Mouse (Mus musculus): ENCODE measurements around the gene Cpsf6. TPM values are rescaled to one million over a fixed set of nuclear protein-coding genes. Genes with fewer than 3 reads are reported as not detected.

Gene Cpsf6
- polyA plus RNA-seq, 1 experiment from 2014 or later, result 61.0 TPM

GRCm38 (mm10) chr10:117301688-117302087 is 78.1 kb downstream of the Cpsf6 start:
- Histone ChIP-seq H3K9me3 (ENCODE audit: low read length) (no peaks in the 10 kb centered on the region), H3K4me1 (ENCODE audit: insufficient read depth, low read depth, low read length) (no peaks in the 10 kb centered on the region), H3K27ac (ENCODE audit: low read length) (peak overlapping the region; percentile 47; the same call in 1 of the 2 replicates), H3K36me3 (ENCODE audit: insufficient read depth, low read length) (no peaks in the 10 kb centered on the region), H3K4me2 (replicated peaks; ENCODE audit: low read depth, low read length) (no peak overlapping the region), H3K27me3 (replicated peaks; ENCODE audit: insufficient read depth, low read length) (no peaks in the 10 kb centered on the region), H3K9ac (replicated peaks; ENCODE audit: low read depth) (no peak overlapping the region), H3K4me3 (ENCODE audit: low read depth, low read length) (no peak overlapping the region)
- WGBS, result 22% methylated on average over 1 of the region's 1 CpGs
- DNase-seq (ENCODE audit: low spot score), result peak; percentile 95
- peak; percentile 84 for ATAC-seq
- TF ChIP-seq EP300 (IDR thresholded peaks at IDR 0.05) (peak; percentile 99), CTCF (IDR thresholded peaks at IDR 0.05) (no peak)

- Histone ChIP-seq H3K27me3 (replicated peaks; ENCODE audit: insufficient read depth, low read length) (no peaks in the 10 kb centered on the region), H3K4me1 (ENCODE audit: insufficient read depth, low read depth, low read length) (no peaks in the 10 kb centered on the region), H3K36me3 (ENCODE audit: insufficient read depth, low read length) (no peaks in the 10 kb centered on the region), H3K9ac (replicated peaks; ENCODE audit: low read depth) (no peak overlapping the region), H3K9me3 (ENCODE audit: low read length) (no peaks in the 10 kb centered on the region), H3K4me3 (ENCODE audit: low read depth, low read length) (no peak overlapping the region), H3K4me2 (replicated peaks; ENCODE audit: low read depth, low read length) (no peak overlapping the region), H3K27ac (ENCODE audit: low read length) (no peak overlapping the region)
- TF ChIP-seq CTCF (IDR thresholded peaks at IDR 0.05), result no peak
- TF ChIP-seq EP300 (IDR thresholded peaks at IDR 0.05), result no peak
- WGBS, result 69% methylated on average over 5 of the region's 5 CpGs
- ATAC-seq, result no peak
- no peak for DNase-seq (ENCODE audit: low spot score)
These were observed 79.8 kb downstream of the Cpsf6 start for GRCm38 (mm10) chr10:117299901-117300520.

- no peak for ATAC-seq
- TF ChIP-seq CTCF (IDR thresholded peaks at IDR 0.05) (no peak), EP300 (IDR thresholded peaks at IDR 0.05) (no peak)
These were observed 80.7 kb downstream of the Cpsf6 start for GRCm38 (mm10) chr10:117299106-117299505.

GRCm38 (mm10) chr10:117298336-117298735 is 81.5 kb downstream of the Cpsf6 start:
- Histone ChIP-seq H3K36me3 (ENCODE audit: insufficient read depth, low read length) (no peaks in the 10 kb centered on the region), H3K27me3 (replicated peaks; ENCODE audit: insufficient read depth, low read length) (no peaks in the 10 kb centered on the region), H3K4me3 (ENCODE audit: low read depth, low read length) (no peak overlapping the region), H3K27ac (ENCODE audit: low read length) (no peak overlapping the region), H3K4me1 (ENCODE audit: insufficient read depth, low read depth, low read length) (no peaks in the 10 kb centered on the region), H3K9me3 (ENCODE audit: low read length) (no peaks in the 10 kb centered on the region), H3K4me2 (replicated peaks; ENCODE audit: low read depth, low read length) (no peak overlapping the region), H3K9ac (replicated peaks; ENCODE audit: low read depth) (no peak overlapping the region)
- DNase-seq (ENCODE audit: low spot score) (no peak), ATAC-seq (no peak)
- 67% methylated on average over 6 of the region's 6 CpGs for WGBS
- TF ChIP-seq EP300 (IDR thresholded peaks at IDR 0.05) (no peak), CTCF (IDR thresholded peaks at IDR 0.05) (no peak)

More at GRCm38 (mm10) chr10:117299106-117299505, 80.7 kb downstream of the Cpsf6 start:
- no peak overlapping the region for H3K4me2 ChIP-seq (replicated peaks; ENCODE audit: low read depth, low read length)
- H3K27me3 ChIP-seq (replicated peaks; ENCODE audit: insufficient read depth, low read length), result no peaks in the 10 kb centered on the region
- H3K27ac ChIP-seq (ENCODE audit: low read length), result no peak overlapping the region
- no peaks in the 10 kb centered on the region for H3K36me3 ChIP-seq (ENCODE audit: insufficient read depth, low read length)
- no peak for DNase-seq (ENCODE audit: low spot score)
- no peaks in the 10 kb centered on the region for H3K4me1 ChIP-seq (ENCODE audit: insufficient read depth, low read depth, low read length)
- H3K9ac ChIP-seq (replicated peaks; ENCODE audit: low read depth), result no peak overlapping the region
- 87% methylated on average over 4 of the region's 4 CpGs for WGBS
- H3K4me3 ChIP-seq (ENCODE audit: low read depth, low read length), result no peak overlapping the region
- no peaks in the 10 kb centered on the region for H3K9me3 ChIP-seq (ENCODE audit: low read length)

Other genes with a start within 250 kb of the Cpsf6 start
- 18.8 and 21.9 TPM in 2 replicates for gene Frs2, start 231.5 kb downstream of the Cpsf6 start, polyA plus RNA-seq (2015; fragmentation: Nextera tagmentation; extraction: Ambion mirVana)
- gene Yeats4, start 155.5 kb downstream of the Cpsf6 start, polyA plus RNA-seq (2015; fragmentation: Nextera tagmentation; extraction: Ambion mirVana), result 49.7 and 52.8 TPM in 2 replicates
- gene 9530003J23Rik, start 141.3 kb downstream of the Cpsf6 start, polyA plus RNA-seq (2015; fragmentation: Nextera tagmentation; extraction: Ambion mirVana), result 3.3 and 4.1 TPM in 2 replicates
- 2,893 and 3,526 TPM in 2 replicates for gene Lyz2, start 97.7 kb downstream of the Cpsf6 start, polyA plus RNA-seq (2015; fragmentation: Nextera tagmentation; extraction: Ambion mirVana)
- 2,166 and 3,269 TPM in 2 replicates for gene Lyz1, start 87.1 kb downstream of the Cpsf6 start, polyA plus RNA-seq (2015; fragmentation: Nextera tagmentation; extraction: Ambion mirVana)
- 215 and 250 TPM in 2 replicates for gene Cpm, start 249.5 kb upstream of the Cpsf6 start, polyA plus RNA-seq (2015; fragmentation: Nextera tagmentation; extraction: Ambion mirVana)

Data from lung, postnatal 0 days (tissue).